Mouse (Mus musculus) thymus, adult 2 months (tissue): Measurements from ENCODE around the gene Actr1a. TPM values are rescaled to one million over a fixed set of nuclear protein-coding genes. Genes with fewer than 3 reads are reported as not detected.

Experiments used
- DNase-seq: peaks from one replicate; pipeline ENCODE4 v3.0.0; 2021
- H3K27ac ChIP-seq: fragments of 200-500 bp; 2 replicates; pipeline ENCODE4 v1.5.1; 2012; ENCODE audit warnings: low read length, control low read depth; ENCODE audit not compliant: control insufficient read depth, insufficient read depth
- H3K27me3 ChIP-seq: fragments of 200-500 bp; 2 replicates; pipeline ENCODE4 v1.6.1; 2012; ENCODE audit warnings: mild to moderate bottlenecking, low read length, moderate library complexity, mixed read lengths; ENCODE audit not compliant: control insufficient read depth, insufficient read depth
- H3K36me3 ChIP-seq: fragments of 200-500 bp; 2 replicates; pipeline ENCODE4 v1.6.1; 2012; ENCODE audit warnings: mild to moderate bottlenecking, low read length, moderate library complexity; ENCODE audit not compliant: control insufficient read depth, insufficient read depth
- H3K4me1 ChIP-seq: fragments of 200-500 bp; replicated peaks from 2 replicates; pipeline ENCODE4 v1.6.1; 2012; ENCODE audit warnings: low read length; ENCODE audit not compliant: control insufficient read depth, insufficient read depth
- H3K4me3 ChIP-seq: fragments of 200-500 bp; 2 replicates; pipeline ENCODE4 v1.5.1; 2012; ENCODE audit warnings: mild to moderate bottlenecking, low read length, control low read depth, moderate library complexity; ENCODE audit not compliant: control insufficient read depth, insufficient read depth
- CTCF ChIP-seq: fragments of 200-500 bp; IDR thresholded peaks from 2 replicates; pipeline ENCODE4 v1.5.1; 2012; ENCODE audit warnings: mild to moderate bottlenecking, control low read depth, low read length, moderate library complexity, borderline replicate concordance; ENCODE audit not compliant: control insufficient read depth, poor library complexity, insufficient read depth; ENCODE audit errors: extremely low read depth
- POLR2A ChIP-seq: fragments of 200-500 bp; IDR thresholded peaks from 2 replicates; pipeline ENCODE4 v1.6.1; 2012; ENCODE audit warnings: mild to moderate bottlenecking, low read length, control low read depth, moderate library complexity; ENCODE audit not compliant: control insufficient read depth, poor library complexity, insufficient read depth; ENCODE audit errors: extremely low read depth
- WGBS: fragments of 180-500 bp; shearing (Covaris S2); methylation state at CpG from one replicate; pipeline ENCODE4 v1.1.7; 2018; 5-methylcytosine and 5-hydroxymethylcytosine counted together
- polyA plus RNA-seq: library from polyadenylated mRNA; depleted of rRNA; stranded (reverse); fragments of >200 nt; gene quantifications from 2 replicates; pipeline ENCODE4 v1.2.3, GENCODE M21; 2012

The Actr1a gene
- polyA plus RNA-seq, 1 experiment: 164 TPM

- Histone ChIP-seq H3K27ac (no peak overlapping the region), H3K4me1 (peaks cover 15% of the 10 kb centered on the region), H3K36me3 (no peaks in the 10 kb centered on the region), H3K27me3 (no peaks in the 10 kb centered on the region; the same call in 1 of the 2 replicates), H3K4me3 (no peak overlapping the region)
- WGBS: 90% methylated on average over 3 of the region's 3 CpGs
- TF ChIP-seq CTCF: no peak
- no peak for TF ChIP-seq POLR2A
- no peak for DNase-seq
These were observed 61.6 kb downstream of the Actr1a start for GRCm38 (mm10) chr19:46333906-46334305.

DNA sequence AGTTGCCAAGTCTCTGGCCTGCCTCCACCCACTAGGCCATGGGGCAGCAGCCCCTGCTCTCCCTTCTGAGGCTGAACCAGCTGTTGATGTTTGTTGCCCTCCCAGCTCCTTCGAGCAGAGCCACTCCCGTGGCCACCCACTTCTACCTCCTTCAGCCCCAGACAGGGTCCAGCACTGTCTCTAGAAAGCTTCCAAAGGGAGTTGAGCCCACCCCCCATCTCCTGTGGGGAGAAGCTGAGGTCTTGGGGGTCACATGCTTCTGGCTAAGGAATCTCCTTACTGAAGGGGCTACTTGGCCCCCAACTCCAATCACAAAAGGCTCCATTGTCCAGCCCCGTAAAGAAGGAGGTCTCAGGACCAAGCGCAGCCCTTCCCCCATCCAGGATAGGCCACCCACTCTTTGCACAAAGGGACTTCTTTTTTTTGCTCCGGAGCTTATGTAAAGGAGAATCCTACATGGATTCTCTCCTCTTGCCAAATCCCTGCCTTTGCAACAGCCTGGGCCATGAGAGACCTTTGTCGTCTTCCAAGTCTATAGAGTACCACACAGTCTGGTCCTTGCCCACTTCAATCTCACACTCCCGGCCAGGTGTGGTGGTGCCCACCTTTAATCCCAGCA lies 62.7 kb downstream of the Actr1a start:
- TF ChIP-seq POLR2A (no peak), CTCF (no peak)
- DNase-seq: no peak
- WGBS: 95% methylated on average over 7 of the region's 7 CpGs

DNA sequence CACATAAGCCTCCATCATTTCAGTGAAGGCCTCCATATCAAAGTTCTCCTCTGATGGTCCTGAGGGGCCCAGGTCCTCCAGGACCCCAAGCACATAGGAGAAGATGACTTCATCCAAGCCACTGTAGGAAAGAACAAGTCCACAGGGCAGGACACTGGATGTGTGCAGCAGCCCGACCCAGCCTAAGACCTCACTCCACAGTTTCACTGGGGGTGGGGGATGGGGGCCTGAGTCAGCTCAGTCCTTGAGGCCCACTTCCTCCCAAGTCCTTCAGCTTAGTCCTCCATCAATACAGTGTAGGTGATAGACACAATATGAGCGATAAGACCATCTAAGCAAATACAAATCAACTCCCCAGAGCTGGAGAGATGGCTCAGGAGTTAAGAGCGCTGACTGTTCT lies 63.6 kb downstream of the Actr1a start:
- peaks cover 17% of the 10 kb centered on the region for H3K4me1 ChIP-seq
- DNase-seq: no peak
- H3K27me3 ChIP-seq: no peaks in the 10 kb centered on the region; the same call in 1 of the 2 replicates
- TF ChIP-seq CTCF: no peak
- TF ChIP-seq POLR2A: no peak
- H3K27ac ChIP-seq: no peak overlapping the region
- no peaks in the 10 kb centered on the region for H3K36me3 ChIP-seq
- WGBS: 87% methylated on average over 3 of the region's 3 CpGs
- H3K4me3 ChIP-seq: no peak overlapping the region

More for the DNA sequence above, 62.7 kb downstream of the Actr1a start:
- Histone ChIP-seq H3K36me3 (no peaks in the 10 kb centered on the region), H3K4me3 (no peak overlapping the region), H3K27ac (no peak overlapping the region), H3K4me1 (peaks cover 15% of the 10 kb centered on the region), H3K27me3 (no peaks in the 10 kb centered on the region; the same call in 1 of the 2 replicates)

DNA sequence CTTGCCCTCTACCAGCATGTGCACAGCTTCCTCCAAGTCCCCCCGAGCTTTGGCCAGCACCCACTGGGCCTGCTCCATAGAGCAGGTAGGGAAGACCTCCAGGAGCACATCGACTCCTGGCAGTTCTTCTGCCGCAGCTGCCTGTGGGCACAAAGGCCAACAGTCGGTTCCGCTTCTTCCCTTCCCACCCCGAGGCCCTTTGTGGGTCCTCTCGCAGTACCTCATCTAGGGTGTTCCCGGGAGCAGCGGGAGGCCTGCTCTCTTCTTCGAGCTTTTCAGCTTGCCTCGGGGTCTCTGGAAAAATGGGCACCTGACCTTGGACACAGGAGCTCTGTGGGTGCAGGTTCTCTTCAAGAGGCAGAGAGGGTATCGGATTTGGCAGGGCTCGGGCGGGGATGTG lies 64.2 kb downstream of the Actr1a start:
- TF ChIP-seq POLR2A (no peak), CTCF (no peak)
- H3K36me3 ChIP-seq: no peaks in the 10 kb centered on the region
- DNase-seq: no peak
- H3K4me3 ChIP-seq: no peak overlapping the region
- WGBS: 95% methylated on average over 14 of the region's 14 CpGs
- no peak overlapping the region for H3K27ac ChIP-seq
- H3K27me3 ChIP-seq: no peaks in the 10 kb centered on the region; the same call in 1 of the 2 replicates
- H3K4me1 ChIP-seq: peaks cover 21% of the 10 kb centered on the region

GRCm38 (mm10) chr19:46330696-46331095 lies 64.9 kb downstream of the Actr1a start:
- no peak for TF ChIP-seq CTCF
- no peak overlapping the region for H3K27ac ChIP-seq
- DNase-seq: no peak
- no peak overlapping the region for H3K4me3 ChIP-seq
- 98% methylated on average over 12 of the region's 12 CpGs for WGBS
- H3K4me1 ChIP-seq: peaks cover 21% of the 10 kb centered on the region
- no peaks in the 10 kb centered on the region for H3K36me3 ChIP-seq
- H3K27me3 ChIP-seq: no peaks in the 10 kb centered on the region; the same call in 1 of the 2 replicates

DNA sequence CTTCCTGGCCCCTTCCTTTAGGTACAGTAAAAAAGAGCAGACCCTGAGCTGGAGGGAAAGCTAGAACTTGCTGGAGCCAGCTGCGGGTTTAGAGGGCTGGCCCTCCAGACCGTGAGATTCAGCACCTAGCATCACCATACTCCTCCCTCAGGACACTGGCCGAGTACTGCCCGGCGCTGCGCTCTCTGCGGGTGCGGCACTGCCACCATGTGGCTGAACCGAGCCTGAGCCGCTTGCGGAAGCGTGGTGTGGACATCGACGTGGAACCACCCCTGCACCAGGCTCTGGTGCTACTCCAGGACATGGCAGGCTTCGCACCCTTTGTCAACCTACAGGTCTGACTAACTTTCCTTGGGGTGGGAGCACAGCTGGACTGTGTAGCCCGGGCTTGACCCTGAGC lies 65.6 kb downstream of the Actr1a start:
- Histone ChIP-seq H3K27ac (no peak overlapping the region), H3K36me3 (no peaks in the 10 kb centered on the region), H3K4me3 (no peak overlapping the region), H3K27me3 (no peaks in the 10 kb centered on the region; the same call in 1 of the 2 replicates), H3K4me1 (peaks cover 21% of the 10 kb centered on the region)
- DNase-seq: peak; percentile 52
- TF ChIP-seq CTCF (peak; percentile 78; the same call in 1 of the 2 replicates), POLR2A (no peak)
- WGBS: 18% methylated on average over 16 of the region's 16 CpGs
